Mouse (Mus musculus) retina, postnatal 1 day (tissue): ENCODE data around the gene Slfn9.
"Not testable (repeated sequence)": the region's sequence is repeated elsewhere in the genome, so short reads cannot be mapped to it uniquely, and the experiment has no call there.

Source experiments
- DNase-seq: peaks from one replicate; pipeline ENCODE4 v3.0.0-alpha.2; 2012

Gene Slfn9

GRCm38 (mm10) chr11:82991469-82992166 lies at the start of gene Slfn9:
Gene Slfn9 (minus strand): TSS chr11:82991830.
- peak; percentile 48 for DNase-seq

GRCm38 (mm10) chr11:83041000-83041399 lies 49.4 kb upstream of the Slfn9 start:
- no peak for DNase-seq

GRCm38 (mm10) chr11:83040325-83040724 lies 48.7 kb upstream of the Slfn9 start:
- DNase-seq = no peak

GRCm38 (mm10) chr11:83039796-83040195 lies 48.2 kb upstream of the Slfn9 start:
- DNase-seq = no peak

GRCm38 (mm10) chr11:83039156-83039555 lies 47.5 kb upstream of the Slfn9 start:
- no peak for DNase-seq

GRCm38 (mm10) chr11:83038686-83039085 lies 47.1 kb upstream of the Slfn9 start:
- DNase-seq = not testable (repeated sequence)

- no peak for DNase-seq
These were observed 29.0 kb upstream of the Slfn9 start, which contains the start of gene Slfn8 for GRCm38 (mm10) chr11:83020621-83021020. Gene Slfn8 (minus strand): TSS chr11:83020810.

- DNase-seq = not testable (repeated sequence)
These were observed 28.2 kb upstream of the Slfn9 start for GRCm38 (mm10) chr11:83019561-83020519.

GRCm38 (mm10) chr11:83016093-83016492 lies 24.5 kb upstream of the Slfn9 start:
- no peak for DNase-seq

GRCm38 (mm10) chr11:83013356-83013755 lies 21.7 kb upstream of the Slfn9 start:
- DNase-seq = no peak

- peak; percentile 70 for DNase-seq
These were observed 831 bp downstream of the Slfn9 start for GRCm38 (mm10) chr11:82990612-82991385.

- DNase-seq = peak; percentile 11
These were observed 2.3 kb downstream of the Slfn9 start for GRCm38 (mm10) chr11:82989357-82989756.

- no peak for DNase-seq
These were observed 4.0 kb downstream of the Slfn9 start for GRCm38 (mm10) chr11:82987621-82988020.

- DNase-seq = no peak
These were observed 8.4 kb downstream of the Slfn9 start for GRCm38 (mm10) chr11:82983193-82983592.

GRCm38 (mm10) chr11:82982409-82982808 lies 9.2 kb downstream of the Slfn9 start:
- not testable (repeated sequence) for DNase-seq

GRCm38 (mm10) chr11:82973916-82974315 lies 17.7 kb downstream of the Slfn9 start:
- DNase-seq = no peak

- no peak for DNase-seq
These were observed 20.0 kb downstream of the Slfn9 start for GRCm38 (mm10) chr11:82971590-82971974.

- DNase-seq = peak; percentile 68
These were observed 20.7 kb downstream of the Slfn9 start for GRCm38 (mm10) chr11:82970712-82971589.

- DNase-seq = no peak
These were observed 29.4 kb downstream of the Slfn9 start for GRCm38 (mm10) chr11:82962215-82962614.

GRCm38 (mm10) chr11:82961743-82962142 lies 29.9 kb downstream of the Slfn9 start:
- no peak for DNase-seq

GRCm38 (mm10) chr11:82959613-82960012 lies 32.0 kb downstream of the Slfn9 start:
- DNase-seq = peak; percentile 64

GRCm38 (mm10) chr11:82956925-82957324 lies 34.7 kb downstream of the Slfn9 start:
- DNase-seq = no peak
